Mouse (Mus musculus) liver, postnatal 0 days (tissue): ENCODE results near the gene Olfr548-ps1. TPM values are rescaled to one million over a fixed set of nuclear protein-coding genes. Genes with fewer than 3 reads are reported as not detected.

ENCODE experiments used
- ATAC-seq: fragments of 200-750 bp; cut with Nextera tagmentation; 2 replicates; pipeline ENCODE4 v1.8.0; 2017; ENCODE audit warnings: mild to moderate bottlenecking, moderate library complexity
- DNase-seq: peaks from one replicate; pipeline ENCODE4 v3.0.0-alpha.2; 2016
- H3K27ac ChIP-seq: fragments of 300-500 bp; sonication (generic); 2 replicates; pipeline ENCODE4 v1.5.1; 2014; ENCODE audit warnings: antibody characterized with exemption, moderate library complexity, mild to moderate bottlenecking, low read depth
- H3K27me3 ChIP-seq: fragments of 300-500 bp; sonication (generic); 2 replicates; pipeline ENCODE4 v1.6.1; 2014; ENCODE audit warnings: low read length, control low read depth, mixed read lengths; ENCODE audit not compliant: insufficient read depth
- H3K36me3 ChIP-seq: fragments of 300-500 bp; sonication (generic); replicated peaks from 2 replicates; pipeline ENCODE4 v1.6.1; 2014; ENCODE audit warnings: mild to moderate bottlenecking, control low read depth, low read length, moderate library complexity, mixed read lengths; ENCODE audit not compliant: insufficient read depth
- H3K4me1 ChIP-seq: fragments of 300-500 bp; sonication (generic); 2 replicates; pipeline ENCODE4 v1.6.1; 2014; ENCODE audit warnings: antibody characterized with exemption, mild to moderate bottlenecking, control low read depth; ENCODE audit not compliant: insufficient read depth
- H3K4me2 ChIP-seq: fragments of 300-500 bp; sonication (generic); 2 replicates; pipeline ENCODE4 v1.6.1; 2014; ENCODE audit warnings: low read depth, mild to moderate bottlenecking, low read length, moderate library complexity, mixed read lengths
- H3K4me3 ChIP-seq: fragments of 300-500 bp; sonication (generic); 2 replicates; pipeline ENCODE4 v1.5.1; 2014; ENCODE audit warnings: low read depth, low read length
- H3K9ac ChIP-seq: fragments of 300-500 bp; sonication (generic); replicated peaks from 2 replicates; pipeline ENCODE4 v1.6.1; 2014; ENCODE audit warnings: mild to moderate bottlenecking, moderate library complexity
- H3K9me3 ChIP-seq: fragments of 300-500 bp; sonication (generic); 2 replicates; pipeline ENCODE4 v1.6.1; 2016; ENCODE audit warnings: mild to moderate bottlenecking, control low read depth, low read length, mixed read lengths
- CTCF ChIP-seq: sonication (generic); IDR thresholded peaks from 2 replicates; pipeline ENCODE4 v1.5.1; 2016; ENCODE audit warnings: antibody characterized with exemption, low read depth
- EP300 ChIP-seq: IDR thresholded peaks from 2 replicates; pipeline ENCODE4 v1.6.1; 2016; ENCODE audit warnings: antibody characterized with exemption, low read depth, mild to moderate bottlenecking
- WGBS: fragments of 180-500 bp; shearing (Covaris S2); extraction: QIAGEN DNeasy Blood & Tissue Kit; methylation state at CpG from one replicate; pipeline ENCODE4 v1.1.7; 2014; ENCODE audit not compliant: insufficient replicate concordance; 5-methylcytosine and 5-hydroxymethylcytosine counted together
- polyA plus RNA-seq: library from polyadenylated mRNA; unstranded; fragments of >200 nt; fragmentation: Nextera tagmentation; extraction: Ambion mirVana; gene quantifications from 2 replicates; pipeline ENCODE4 v1.2.1, GENCODE M21; 2015

The Olfr548-ps1 gene
- polyA plus RNA-seq, 1 experiment from 2014 or later, result not detected

DNA sequence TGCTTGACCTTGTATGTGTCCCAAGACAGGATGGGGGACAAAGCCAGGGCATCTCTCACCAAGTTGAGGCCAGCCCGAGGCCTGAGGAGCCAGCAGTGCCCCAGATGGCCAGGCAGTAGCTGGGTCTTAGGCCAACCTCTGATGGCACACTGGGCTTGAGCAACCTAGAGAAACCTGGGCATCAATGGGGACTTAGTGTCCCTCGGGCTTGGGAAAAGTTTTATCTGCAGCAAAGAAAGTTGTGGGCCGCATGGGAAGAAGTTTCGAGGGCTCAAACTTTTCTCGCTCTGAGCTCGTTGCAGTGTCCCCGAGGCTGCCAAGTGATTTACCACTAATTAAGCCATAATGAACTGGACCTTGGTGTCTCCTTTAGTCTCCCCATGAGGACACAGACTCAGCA lies 31.0 kb upstream of the Olfr548-ps1 start:
- no peak overlapping the region for H3K4me3 ChIP-seq
- 73% methylated on average over 7 of the region's 7 CpGs for WGBS
- ATAC-seq, result no peak
- no peak for DNase-seq
- no peaks in the 10 kb centered on the region for H3K9me3 ChIP-seq
- H3K9ac ChIP-seq, result no peak overlapping the region
- no peaks in the 10 kb centered on the region for H3K4me1 ChIP-seq
- 0 out of 2 replicates have a peak, but pooled peaks cover 5% of the 10 kb centered on the region for H3K27me3 ChIP-seq
- H3K36me3 ChIP-seq, result no peaks in the 10 kb centered on the region
- H3K4me2 ChIP-seq, result no peak overlapping the region
- TF ChIP-seq CTCF (no peak), EP300 (no peak)
- no peak overlapping the region for H3K27ac ChIP-seq

DNA sequence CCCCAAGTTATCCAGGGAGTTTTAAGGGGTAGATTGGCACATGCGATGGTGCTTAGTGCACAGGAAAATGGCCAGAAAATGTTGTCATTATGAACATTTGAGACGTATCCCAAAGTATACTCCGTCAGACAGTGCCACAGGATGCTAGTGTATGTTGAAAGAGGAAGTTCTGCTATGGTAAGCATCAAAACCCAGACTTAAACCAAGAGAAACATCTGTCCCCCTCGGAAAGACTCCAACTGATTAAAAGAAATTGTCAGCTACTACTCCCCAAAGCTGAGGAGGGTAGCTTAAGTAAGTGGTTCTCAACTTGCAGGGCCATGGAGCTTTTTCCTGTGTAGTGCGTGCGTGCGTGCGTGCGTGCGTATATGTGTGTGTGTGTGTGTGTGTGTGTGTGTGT lies 28.8 kb upstream of the Olfr548-ps1 start:
- Histone ChIP-seq H3K4me1 (no peaks in the 10 kb centered on the region), H3K36me3 (no peaks in the 10 kb centered on the region), H3K9ac (no peak overlapping the region), H3K27me3 (0 out of 2 replicates have a peak, but pooled peaks cover 5% of the 10 kb centered on the region), H3K4me2 (no peak overlapping the region), H3K27ac (no peak overlapping the region), H3K9me3 (no peaks in the 10 kb centered on the region), H3K4me3 (no peak overlapping the region)
- WGBS, result 59% methylated on average over 10 of the region's 10 CpGs
- TF ChIP-seq EP300 (no peak), CTCF (no peak)
- ATAC-seq (no peak), DNase-seq (no peak)

DNA sequence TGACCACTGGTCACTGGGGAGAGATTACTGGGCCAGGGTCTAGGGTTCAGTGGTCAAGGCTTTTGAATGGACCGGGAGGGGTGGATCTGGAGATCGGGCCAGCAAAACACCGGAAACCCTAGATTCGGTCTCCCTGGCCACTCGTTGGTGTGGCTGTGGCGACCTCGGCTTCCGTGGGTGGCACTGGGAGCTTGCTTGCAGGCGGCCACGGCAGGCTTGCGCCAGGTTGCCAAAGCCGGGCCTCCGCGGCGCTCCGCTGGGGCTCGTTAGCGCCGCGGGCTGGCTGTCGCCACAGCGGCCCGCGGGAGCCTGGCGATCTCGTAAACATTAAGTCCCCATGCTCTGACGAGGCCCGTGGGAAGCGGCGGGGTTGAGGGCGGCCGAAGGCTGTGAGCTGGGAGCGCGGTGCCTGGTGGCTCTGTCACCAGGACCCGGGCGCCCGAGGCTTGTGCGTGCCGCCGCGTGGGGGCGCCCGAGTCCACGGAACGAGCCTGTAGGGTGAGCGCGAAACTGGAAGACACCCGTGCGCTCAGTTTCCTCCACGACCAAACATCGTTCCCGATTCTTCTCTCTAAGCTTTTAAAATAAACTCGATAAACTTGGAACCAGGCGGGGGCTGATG lies 27.8 kb upstream of the Olfr548-ps1 start:
- peak overlapping the region; percentile 74 for H3K4me2 ChIP-seq
- 2% methylated on average over 51 of the region's 54 CpGs for WGBS
- peak overlapping the region; percentile 41 for H3K4me3 ChIP-seq
- DNase-seq (peak; percentile 90), ATAC-seq (peak; percentile 90)
- no peaks in the 10 kb centered on the region for H3K9me3 ChIP-seq
- no peaks in the 10 kb centered on the region for H3K4me1 ChIP-seq
- no peak overlapping the region for H3K27ac ChIP-seq
- H3K27me3 ChIP-seq, result 0 out of 2 replicates have a peak, but pooled peaks cover 5% of the 10 kb centered on the region
- no peak for TF ChIP-seq EP300
- TF ChIP-seq CTCF, result peak; percentile 89
- no peaks in the 10 kb centered on the region for H3K36me3 ChIP-seq
- H3K9ac ChIP-seq, result peak overlapping the region; percentile 19

DNA sequence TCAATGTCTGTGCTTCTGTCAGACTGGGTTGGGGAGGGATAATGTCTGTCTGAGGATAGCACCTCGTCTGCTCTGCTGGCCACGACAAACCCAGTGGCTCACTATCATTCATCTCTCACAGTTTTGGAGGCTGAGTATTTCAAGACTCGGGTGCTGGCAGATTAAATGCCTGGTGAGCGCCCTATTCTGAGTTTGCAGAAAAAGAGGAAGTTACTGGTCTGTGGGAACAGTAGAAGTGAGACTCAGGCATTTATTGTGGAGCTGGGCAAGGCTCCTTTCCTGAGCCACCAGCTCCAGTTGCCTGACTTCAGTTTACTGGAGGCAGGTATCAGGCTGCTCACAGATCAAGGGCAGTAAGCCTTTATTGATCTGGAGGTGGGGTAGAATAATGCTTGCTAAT lies 26.6 kb upstream of the Olfr548-ps1 start:
- Histone ChIP-seq H3K27me3 (0 out of 2 replicates have a peak, but pooled peaks cover 5% of the 10 kb centered on the region), H3K36me3 (no peaks in the 10 kb centered on the region), H3K4me1 (no peaks in the 10 kb centered on the region), H3K9me3 (no peaks in the 10 kb centered on the region), H3K27ac (no peak overlapping the region), H3K4me3 (no peak overlapping the region), H3K9ac (no peak overlapping the region), H3K4me2 (no peak overlapping the region)
- DNase-seq (no peak), ATAC-seq (no peak)
- WGBS, result 26% methylated on average over 4 of the region's 4 CpGs
- TF ChIP-seq CTCF (no peak), EP300 (no peak)

DNA sequence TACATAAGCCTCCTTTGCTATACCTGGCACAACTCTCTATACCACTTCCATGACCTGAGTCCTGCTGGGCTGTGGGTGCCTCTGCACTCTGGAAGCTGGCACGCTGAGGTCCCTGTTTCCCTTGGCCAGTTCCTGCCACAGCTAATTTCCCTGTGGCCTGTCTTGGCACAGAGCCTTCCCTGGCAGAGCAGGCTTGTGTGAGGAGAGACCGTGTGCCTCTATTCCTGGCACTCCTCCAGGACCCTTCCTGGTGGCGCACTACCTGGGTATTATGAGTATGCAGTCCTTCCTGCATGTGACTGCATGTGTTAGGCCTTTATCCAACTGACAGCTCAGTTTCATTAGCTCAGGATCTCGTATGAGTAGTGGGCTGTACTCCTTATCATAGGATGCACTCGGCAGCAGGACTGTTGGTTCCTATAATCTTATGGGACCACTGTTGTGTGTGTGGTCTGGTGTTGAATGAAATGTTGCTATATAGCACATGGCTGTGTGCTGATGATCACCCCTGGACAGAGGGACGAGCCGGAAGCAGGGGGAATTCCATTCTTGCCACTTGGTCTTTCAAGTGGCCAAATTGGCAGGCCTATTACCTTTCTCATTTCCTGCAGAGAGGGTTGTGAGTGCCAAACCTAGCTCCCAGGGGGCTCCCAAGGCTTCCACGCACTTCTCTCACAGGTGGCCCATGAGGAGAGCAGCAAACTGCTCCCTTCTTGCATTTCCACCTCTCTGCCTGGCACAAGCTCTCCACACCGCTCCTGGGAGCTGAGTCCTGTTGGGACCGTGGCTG lies 24.2 kb upstream of the Olfr548-ps1 start:
- Histone ChIP-seq H3K27ac (no peak overlapping the region), H3K36me3 (no peaks in the 10 kb centered on the region), H3K27me3 (0 out of 2 replicates have a peak, but pooled peaks cover 5% of the 10 kb centered on the region), H3K4me1 (no peaks in the 10 kb centered on the region), H3K9ac (no peak overlapping the region), H3K4me2 (no peak overlapping the region), H3K9me3 (no peaks in the 10 kb centered on the region), H3K4me3 (no peak overlapping the region)
- TF ChIP-seq CTCF (no peak), EP300 (no peak)
- WGBS, result 60% methylated on average over 10 of the region's 10 CpGs
- DNase-seq, result no peak
- ATAC-seq, result no peak

DNA sequence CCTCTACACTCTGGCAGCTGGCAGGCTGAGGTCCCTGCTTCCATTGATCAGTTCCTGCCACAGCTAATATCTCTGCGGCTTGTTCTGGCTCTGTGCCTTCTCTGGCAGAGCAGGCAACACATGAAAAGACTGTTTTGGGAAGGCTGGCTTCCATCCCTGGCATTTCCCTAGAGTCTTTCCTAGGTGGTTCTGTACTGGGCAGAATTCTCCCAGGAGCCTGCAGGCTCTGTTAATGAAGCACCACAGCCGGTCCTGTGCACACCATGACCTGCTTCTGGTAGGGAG lies 23.7 kb upstream of the Olfr548-ps1 start:
- no peak for DNase-seq
- Histone ChIP-seq H3K9ac (no peak overlapping the region), H3K4me1 (no peaks in the 10 kb centered on the region), H3K4me2 (no peak overlapping the region), H3K4me3 (no peak overlapping the region), H3K27me3 (0 out of 2 replicates have a peak, but pooled peaks cover 5% of the 10 kb centered on the region), H3K27ac (no peak overlapping the region), H3K9me3 (no peaks in the 10 kb centered on the region), H3K36me3 (no peaks in the 10 kb centered on the region)
- 70% methylated on average over 2 of the region's 2 CpGs for WGBS
- ATAC-seq, result no peak
- TF ChIP-seq EP300 (no peak), CTCF (no peak)
